Mouse (Mus musculus): ENCODE results near the gene Reep6. TPM values are rescaled to one million over a fixed set of nuclear protein-coding genes. Genes with fewer than 3 reads are reported as not detected.

Reep6 gene
- total RNA-seq, 2 experiments from 2014 or later = 10.3 to 11.6 TPM

- peak; percentile 90 to 92 for DNase-seq (ENCODE audit: low spot score in 2 of 2)
These were observed 20.5 kb downstream of the Reep6 start for GRCm38 (mm10) chr10:80350292-80350691.

GRCm38 (mm10) chr10:80351896-80352295 lies 22.1 kb downstream of the Reep6 start:
- no peak for DNase-seq (ENCODE audit: low spot score in 2 of 2)

DNA sequence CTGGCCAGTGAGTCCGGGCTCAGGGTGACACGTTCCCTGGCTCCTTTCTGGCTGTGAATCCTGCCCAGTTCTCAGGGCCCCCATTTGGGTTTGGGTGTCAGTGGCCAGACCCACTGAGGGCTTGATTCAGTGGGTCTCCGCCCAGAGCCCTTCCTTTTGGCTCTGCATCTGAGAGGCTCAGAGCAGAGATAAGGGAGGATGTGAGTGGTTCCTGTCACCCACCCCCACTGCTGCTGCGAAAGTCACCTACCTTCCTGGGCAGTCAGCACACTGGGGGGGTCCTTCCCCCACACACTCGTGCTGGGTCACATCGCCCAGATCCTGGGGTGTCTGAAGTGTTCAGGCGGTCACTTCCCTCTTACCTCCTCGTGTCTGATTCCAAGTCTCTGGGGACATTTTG lies 23.0 kb downstream of the Reep6 start:
- no peak for DNase-seq (ENCODE audit: low spot score in 2 of 2)

- no peak for DNase-seq (ENCODE audit: low spot score in 2 of 2)
These were observed 25.7 kb downstream of the Reep6 start for GRCm38 (mm10) chr10:80355431-80355830.

GRCm38 (mm10) chr10:80356001-80356682 lies 26.4 kb downstream of the Reep6 start, which contains the start of gene Plk5:
Gene Plk5, plus strand, starts transcription at chr10:80356459.
- no peak for DNase-seq (ENCODE audit: low spot score in 2 of 2)

- no peak for DNase-seq (ENCODE audit: low spot score in 2 of 2)
These were observed 27.0 kb downstream of the Reep6 start for GRCm38 (mm10) chr10:80356737-80357136.

DNA sequence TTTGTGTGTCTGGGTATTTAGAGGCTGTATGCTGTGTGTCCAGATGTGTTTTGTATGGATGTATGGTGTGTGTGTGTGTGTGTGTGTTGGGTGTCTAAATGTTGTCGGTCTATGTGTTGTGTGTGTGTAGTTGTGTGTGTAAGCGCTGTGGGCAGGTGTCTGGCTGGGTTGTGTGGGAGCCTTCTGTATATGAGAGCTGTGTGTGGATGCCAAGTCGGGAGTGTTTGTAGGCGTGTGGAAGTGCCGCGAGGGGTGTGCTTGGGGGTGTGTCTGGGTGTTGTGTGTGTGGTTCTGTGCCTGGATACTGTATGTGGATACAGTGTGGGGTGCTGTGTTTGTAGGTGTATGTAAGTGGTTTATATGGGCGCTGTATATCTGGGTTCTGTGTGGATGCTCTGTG lies 27.6 kb downstream of the Reep6 start:
- no peak for DNase-seq (ENCODE audit: low spot score in 2 of 2)

- no peak for DNase-seq (ENCODE audit: low spot score in 2 of 2)
These were observed 28.4 kb downstream of the Reep6 start for GRCm38 (mm10) chr10:80357994-80358639.

GRCm38 (mm10) chr10:80363734-80364133 lies 34.0 kb downstream of the Reep6 start:
- DNase-seq (ENCODE audit: low spot score in 2 of 2) = no peak

GRCm38 (mm10) chr10:80365736-80366135 lies 36.0 kb downstream of the Reep6 start:
- DNase-seq (ENCODE audit: low spot score in 2 of 2) = no peak

- DNase-seq (ENCODE audit: low spot score in 2 of 2) = no peak
These were observed 38.2 kb downstream of the Reep6 start for GRCm38 (mm10) chr10:80367954-80368353.

GRCm38 (mm10) chr10:80368392-80368791 lies 38.6 kb downstream of the Reep6 start:
- DNase-seq (ENCODE audit: low spot score in 2 of 2) = no peak

- no peak for DNase-seq (ENCODE audit: low spot score in 2 of 2)
These were observed 40.4 kb downstream of the Reep6 start for GRCm38 (mm10) chr10:80369995-80370747.

GRCm38 (mm10) chr10:80371411-80371966 lies 41.7 kb downstream of the Reep6 start:
- peak; percentile 55 to 60 for DNase-seq (ENCODE audit: low spot score in 2 of 2)

DNA sequence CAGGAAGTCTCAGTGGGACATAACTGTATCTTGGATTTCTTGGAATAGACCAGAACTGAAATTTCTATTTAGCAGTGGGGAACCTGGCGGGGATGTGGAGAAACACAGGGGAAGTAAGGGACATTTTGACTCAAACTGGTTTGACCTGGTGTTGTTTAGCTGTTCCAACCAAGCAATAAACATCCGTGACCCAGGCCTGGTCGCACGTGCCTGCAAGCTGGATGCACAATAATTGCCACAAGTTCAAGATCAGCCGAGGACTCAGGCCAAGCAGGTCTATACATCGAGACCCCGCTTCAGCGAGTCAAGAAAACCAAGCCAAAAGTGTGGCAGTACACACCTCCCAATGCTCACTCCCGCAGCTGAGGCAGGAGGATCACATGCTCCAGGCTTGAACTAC lies 42.2 kb downstream of the Reep6 start:
- no peak for DNase-seq (ENCODE audit: low spot score in 2 of 2)

- no peak for DNase-seq (ENCODE audit: low spot score in 2 of 2)
These were observed 43.0 kb downstream of the Reep6 start for GRCm38 (mm10) chr10:80372706-80373105.

GRCm38 (mm10) chr10:80374063-80374462 lies 44.3 kb downstream of the Reep6 start:
- peak; percentile 82 to 84 for DNase-seq (ENCODE audit: low spot score in 2 of 2)

DNA sequence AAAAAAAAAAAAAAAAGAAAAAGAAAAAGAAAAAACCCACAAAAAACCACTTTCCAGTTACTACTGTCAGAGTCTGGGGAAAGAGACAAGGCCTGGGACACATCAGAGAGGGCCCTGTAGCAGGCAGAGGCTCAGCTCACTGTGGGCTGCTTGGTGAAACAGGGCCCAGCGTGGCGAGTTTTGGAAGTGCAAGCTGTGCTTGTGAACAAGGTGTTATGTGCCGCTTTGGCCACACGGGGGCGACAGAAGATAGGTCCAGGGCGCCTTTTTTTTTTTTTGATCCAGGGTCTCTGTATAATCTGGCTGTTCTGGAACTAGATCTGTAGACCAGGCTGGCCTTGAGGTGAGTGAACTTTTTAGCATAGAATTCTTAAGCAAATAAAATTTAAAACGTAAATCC lies 46.4 kb downstream of the Reep6 start:
- peak; percentile 98 for DNase-seq (ENCODE audit: low spot score in 2 of 2)

- DNase-seq (ENCODE audit: low spot score in 2 of 2) = peak in 1 of 2 experiments; percentile 49
These were observed 48.0 kb downstream of the Reep6 start for GRCm38 (mm10) chr10:80377716-80378115.

DNA sequence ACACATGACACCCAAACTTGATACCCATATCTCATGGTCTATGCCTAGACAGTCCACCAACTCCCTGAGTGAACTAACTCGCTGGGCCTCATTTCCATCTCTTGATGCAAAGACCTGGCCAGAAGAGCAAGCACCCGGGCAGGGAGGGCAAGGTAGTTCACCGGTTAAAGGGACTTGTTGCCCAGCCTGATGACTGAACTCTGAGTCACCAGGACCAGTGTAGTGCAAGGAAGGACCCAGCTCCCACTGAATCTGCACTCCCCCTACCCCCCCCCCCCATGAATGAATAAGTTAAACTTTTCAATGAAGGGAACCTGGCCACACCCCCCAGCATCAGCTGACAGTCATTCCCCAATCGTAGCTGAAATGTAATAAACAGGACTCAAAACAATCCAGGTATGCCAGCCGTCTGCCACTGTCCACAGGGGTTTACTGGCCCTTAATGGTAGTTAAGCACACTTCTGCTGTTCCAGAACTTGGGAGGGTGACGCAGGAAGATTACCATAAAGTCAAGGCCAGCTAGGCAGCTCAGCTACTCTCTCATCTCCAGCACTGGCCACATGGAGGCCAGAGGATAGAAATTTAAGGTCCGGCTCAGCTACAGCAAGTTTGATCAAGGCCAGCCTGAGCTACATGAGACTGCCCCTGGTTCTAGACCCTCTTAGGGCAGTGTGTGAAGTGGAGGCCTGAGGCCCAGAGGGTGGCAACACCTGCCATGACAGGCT lies 53.0 kb downstream of the Reep6 start:
- DNase-seq (ENCODE audit: low spot score in 2 of 2) = no peak

- DNase-seq (ENCODE audit: low spot score in 2 of 2) = no peak
These were observed 53.7 kb downstream of the Reep6 start for GRCm38 (mm10) chr10:80383431-80383830.

All from layer of hippocampus, postnatal 10 days (tissue).